Mouse (Mus musculus) bone marrow, adult 2 months (tissue): ENCODE results near the gene Aes.

Experiments
- CTCF ChIP-seq: fragments of 200-500 bp; IDR thresholded peaks from 2 replicates; pipeline ENCODE4 v1.5.1; 2011; ENCODE audit warnings: low read length, control low read depth; ENCODE audit not compliant: control insufficient read depth, insufficient read depth
- POLR2A ChIP-seq: fragments of 200-500 bp; IDR thresholded peaks from 2 replicates; pipeline ENCODE4 v1.6.1; 2011; ENCODE audit warnings: low read depth, mild to moderate bottlenecking, control low read depth, low read length, borderline replicate concordance; ENCODE audit not compliant: control insufficient read depth

DNA sequence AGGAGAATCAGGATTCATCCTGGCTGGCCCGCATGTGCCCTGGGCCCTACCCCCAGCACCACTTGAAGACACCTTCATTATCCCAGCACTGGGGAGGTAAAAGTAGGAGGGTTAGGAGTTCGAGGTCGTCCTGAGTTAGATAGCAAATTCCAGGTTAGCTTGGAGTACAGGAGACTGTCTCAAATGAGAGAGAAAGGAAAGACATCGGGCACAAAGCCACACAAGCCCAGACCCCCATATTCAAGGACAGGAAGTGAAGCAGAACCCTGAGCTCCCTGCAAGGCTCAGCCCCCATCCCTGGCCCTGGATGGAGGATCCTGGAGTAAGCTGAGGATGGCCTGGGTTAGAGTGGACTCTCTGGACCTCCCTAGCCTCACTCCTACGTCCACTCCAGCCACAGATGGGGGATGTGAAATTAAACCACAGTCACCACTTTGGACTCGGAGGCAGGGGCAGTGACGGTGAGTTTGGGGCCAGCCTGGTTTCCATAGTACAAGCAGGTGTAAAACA, 42.2 kb downstream of the Aes start:
- TF ChIP-seq CTCF = no peak
- TF ChIP-seq POLR2A = no peak
